Mouse (Mus musculus): Measurements from ENCODE around the gene 4933415A04Rik.

4933415A04Rik gene

DNA sequence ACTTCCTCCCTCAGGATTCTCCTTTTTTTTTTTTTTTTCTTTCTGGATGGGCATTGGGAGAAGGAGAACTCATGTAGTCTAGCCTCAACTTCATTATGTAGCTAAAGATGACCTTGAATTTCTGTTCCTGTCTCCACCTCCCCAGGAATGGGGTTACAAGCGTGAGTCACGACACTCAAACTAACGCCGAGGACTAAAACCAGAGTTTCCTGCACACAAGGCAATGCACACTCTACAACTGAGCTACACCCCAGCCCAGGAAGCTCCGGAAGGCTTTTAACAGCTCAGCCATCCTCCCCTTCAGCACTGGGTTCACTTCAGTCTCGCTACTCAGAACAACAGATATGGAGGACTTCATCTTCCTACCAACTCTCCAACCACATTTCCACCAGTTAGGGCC, 18.1 kb downstream of the 4933415A04Rik start:
- Histone ChIP-seq H3K27me3 (ENCODE audit: control insufficient read depth, insufficient read depth, low read length, poor library complexity, severe bottlenecking) (no peaks in the 10 kb centered on the region), H3K36me3 (ENCODE audit: control insufficient read depth, insufficient read depth, low read length, poor library complexity, severe bottlenecking) (no peaks in the 10 kb centered on the region)
- no peak for DNase-seq (ENCODE audit: low read depth, low spot score)

DNA sequence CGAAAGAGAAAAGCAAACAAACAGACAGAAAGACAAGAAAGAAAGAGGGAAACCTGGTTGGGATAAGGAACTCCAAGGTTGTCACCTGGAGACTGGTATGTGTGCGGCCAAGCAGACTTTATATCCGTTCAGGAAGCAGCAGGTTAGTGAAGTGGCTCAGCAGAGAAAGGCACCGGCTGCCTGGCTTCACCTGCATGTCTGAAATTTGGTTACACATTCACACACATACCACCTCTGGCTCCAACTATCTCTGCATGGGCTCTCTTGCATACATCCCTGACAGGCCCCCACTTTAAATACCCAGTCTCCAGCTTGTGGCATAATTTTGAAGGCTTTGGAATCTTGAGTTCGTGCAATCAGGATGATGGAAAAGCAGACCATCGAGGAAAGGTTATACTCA, 19.0 kb downstream of the 4933415A04Rik start:
- H3K27me3 ChIP-seq (ENCODE audit: control insufficient read depth, insufficient read depth, low read length, poor library complexity, severe bottlenecking) = no peaks in the 10 kb centered on the region
- no peak for DNase-seq (ENCODE audit: low read depth, low spot score)
- H3K36me3 ChIP-seq (ENCODE audit: control insufficient read depth, insufficient read depth, low read length, poor library complexity, severe bottlenecking) = no peaks in the 10 kb centered on the region

DNA sequence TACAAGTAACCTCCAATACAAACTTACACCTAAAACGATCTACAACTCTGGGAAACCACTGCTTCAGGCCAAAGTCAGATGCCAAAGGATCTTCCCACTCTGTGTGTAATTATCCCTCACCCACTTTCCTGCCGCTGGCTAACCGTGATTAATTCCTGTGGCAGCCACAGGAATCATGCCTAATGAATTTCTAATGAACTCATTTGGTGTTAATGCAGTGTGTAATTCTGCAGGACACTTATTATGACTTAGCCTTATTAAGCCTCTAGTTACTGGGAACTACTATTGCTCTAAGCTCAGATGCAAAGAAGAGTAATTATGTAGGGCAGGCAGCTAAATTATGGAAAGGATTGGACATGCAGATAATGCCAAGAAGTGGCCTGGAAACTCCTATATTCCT, 21.6 kb downstream of the 4933415A04Rik start:
- no peaks in the 10 kb centered on the region for H3K27me3 ChIP-seq (ENCODE audit: control insufficient read depth, insufficient read depth, low read length, poor library complexity, severe bottlenecking)
- H3K36me3 ChIP-seq (ENCODE audit: control insufficient read depth, insufficient read depth, low read length, poor library complexity, severe bottlenecking) = no peaks in the 10 kb centered on the region
- DNase-seq (ENCODE audit: low read depth, low spot score) = no peak

DNA sequence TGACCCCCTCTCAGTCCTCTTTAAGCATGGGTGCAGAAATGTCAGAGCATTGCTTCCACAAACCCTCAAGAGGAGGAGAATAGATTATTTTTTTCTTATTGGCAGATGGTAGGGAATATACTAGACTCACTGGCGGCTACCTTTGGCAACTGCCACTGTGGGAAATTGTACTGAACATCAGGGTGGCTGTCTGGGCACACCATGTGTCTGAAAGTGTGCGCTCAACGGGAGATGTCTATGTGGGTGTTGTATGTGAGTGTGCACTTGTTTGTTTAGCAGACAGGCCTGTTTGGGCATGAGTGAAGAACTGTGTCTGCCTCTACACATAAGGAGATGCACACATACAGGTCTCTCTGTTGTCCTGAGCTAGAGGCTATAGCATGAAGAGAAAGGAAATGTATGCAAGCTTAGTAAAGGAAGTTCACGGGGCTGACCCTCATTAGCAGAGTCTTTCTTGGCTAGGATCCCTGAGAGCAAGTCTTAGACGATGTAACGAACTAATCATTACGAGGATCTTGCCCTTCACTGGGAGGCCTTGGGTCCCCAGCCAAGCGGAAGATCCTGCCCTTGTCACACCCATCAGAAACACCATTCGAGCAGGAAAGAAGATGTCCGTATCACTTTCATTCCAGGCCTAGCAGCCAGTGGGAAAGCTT, 23.3 kb downstream of the 4933415A04Rik start:
- H3K27me3 ChIP-seq (ENCODE audit: control insufficient read depth, insufficient read depth, low read length, poor library complexity, severe bottlenecking) = no peaks in the 10 kb centered on the region
- no peaks in the 10 kb centered on the region for H3K36me3 ChIP-seq (ENCODE audit: control insufficient read depth, insufficient read depth, low read length, poor library complexity, severe bottlenecking)
- no peak for DNase-seq (ENCODE audit: low read depth, low spot score)

DNA sequence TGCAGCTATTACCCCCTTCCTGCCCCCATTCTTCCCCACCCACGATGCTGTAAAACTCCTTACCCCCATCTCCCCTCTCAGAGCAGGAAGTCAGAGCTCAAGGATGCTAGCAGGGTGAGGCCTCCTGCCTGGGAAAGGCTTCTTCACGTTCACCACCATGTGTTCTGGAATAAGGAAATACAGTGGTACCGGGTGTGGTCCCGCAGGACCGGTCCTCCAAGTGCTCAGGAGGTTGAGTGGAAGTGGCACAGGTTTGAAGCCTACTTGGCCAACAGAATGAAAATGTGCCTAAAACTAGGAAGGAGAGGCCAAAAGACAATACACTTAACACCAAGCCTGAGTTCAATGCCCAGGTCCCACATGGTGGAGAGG, 23.8 kb downstream of the 4933415A04Rik start:
- Histone ChIP-seq H3K36me3 (ENCODE audit: control insufficient read depth, insufficient read depth, low read length, poor library complexity, severe bottlenecking) (no peaks in the 10 kb centered on the region), H3K27me3 (ENCODE audit: control insufficient read depth, insufficient read depth, low read length, poor library complexity, severe bottlenecking) (no peaks in the 10 kb centered on the region)
- no peak for DNase-seq (ENCODE audit: low read depth, low spot score)

DNA sequence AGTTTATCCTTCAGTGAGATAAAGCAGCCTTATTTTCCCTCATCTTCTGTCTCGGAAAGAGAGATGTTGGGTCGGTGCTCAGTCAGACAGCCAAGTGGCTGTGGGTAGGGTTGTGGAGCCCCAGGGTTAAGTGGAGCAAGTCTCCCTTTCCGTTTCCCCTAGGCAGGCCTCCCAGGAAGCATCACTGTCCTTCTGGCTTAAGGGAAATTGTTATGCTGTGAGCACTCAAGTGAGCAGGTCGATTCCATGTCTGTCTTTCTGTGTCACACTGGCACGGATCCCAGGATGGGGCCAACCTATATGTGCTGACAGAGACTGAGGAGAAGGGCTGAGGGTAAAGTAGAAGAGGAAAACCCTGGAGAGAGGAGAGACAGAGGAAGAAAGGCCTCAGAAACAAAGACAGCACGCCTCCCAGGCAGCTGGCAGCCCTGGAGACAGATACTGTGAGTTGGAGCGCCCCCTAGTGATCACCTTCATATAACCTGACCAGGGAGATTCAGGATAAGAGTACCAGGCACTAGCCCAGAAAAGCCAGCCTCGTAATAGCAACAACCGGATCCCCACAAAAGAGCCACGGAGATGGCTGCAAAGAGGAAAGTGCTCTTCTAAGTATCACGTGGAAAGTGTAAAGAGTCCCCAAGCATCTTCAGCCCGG, 26.1 kb downstream of the 4933415A04Rik start:
- DNase-seq (ENCODE audit: low read depth, low spot score) = peak; percentile 65

DNA sequence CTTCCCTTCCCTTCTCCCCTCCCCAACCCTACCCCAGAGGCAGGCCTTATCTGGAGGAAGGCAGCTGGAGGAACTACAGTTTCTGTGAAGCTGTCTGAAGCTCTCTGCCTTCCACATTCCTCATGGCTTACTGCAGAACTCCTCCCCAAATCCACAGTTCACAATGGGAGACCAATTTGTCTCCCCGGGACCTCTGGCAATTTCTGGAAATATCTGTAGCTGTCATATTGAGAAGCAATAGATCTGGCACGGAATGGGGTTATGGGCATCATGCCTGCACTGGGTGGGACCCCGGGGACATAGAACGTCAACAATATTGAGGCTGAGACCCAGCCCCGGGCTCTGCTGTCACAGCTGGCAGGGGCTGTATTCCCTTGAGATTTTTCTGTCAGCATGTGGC, 31.1 kb downstream of the 4933415A04Rik start:
- DNase-seq (ENCODE audit: low read depth, low spot score) = no peak
- Histone ChIP-seq H3K36me3 (ENCODE audit: control insufficient read depth, insufficient read depth, low read length, poor library complexity, severe bottlenecking) (no peaks in the 10 kb centered on the region), H3K27me3 (ENCODE audit: control insufficient read depth, insufficient read depth, low read length, poor library complexity, severe bottlenecking) (no peaks in the 10 kb centered on the region)

More for the DNA sequence above, 26.1 kb downstream of the 4933415A04Rik start:
- H3K27me3 ChIP-seq (ENCODE audit: control insufficient read depth, insufficient read depth, low read length, poor library complexity, severe bottlenecking) = no peaks in the 10 kb centered on the region
- H3K36me3 ChIP-seq (ENCODE audit: control insufficient read depth, insufficient read depth, low read length, poor library complexity, severe bottlenecking) = no peaks in the 10 kb centered on the region

DNA sequence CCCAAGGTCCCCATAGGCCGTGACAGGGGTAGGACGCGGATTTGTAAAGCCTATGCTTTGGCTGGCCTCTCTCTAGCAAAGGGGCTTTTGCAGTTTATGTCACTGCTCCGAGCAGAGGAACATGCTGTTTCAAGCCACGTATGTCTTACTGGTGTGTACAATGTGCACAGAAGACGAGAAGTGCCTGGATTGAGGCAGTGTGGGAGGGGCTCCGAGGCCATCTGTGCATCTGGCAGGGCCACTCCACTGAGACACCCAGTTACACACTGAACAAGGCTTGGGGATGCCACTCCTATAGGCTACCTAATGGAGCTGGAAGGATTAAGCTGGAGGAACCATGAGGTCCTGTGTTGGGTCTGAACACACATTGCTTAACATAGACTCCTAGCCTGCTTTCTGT, 31.6 kb downstream of the 4933415A04Rik start:
- Histone ChIP-seq H3K27me3 (ENCODE audit: control insufficient read depth, insufficient read depth, low read length, poor library complexity, severe bottlenecking) (no peaks in the 10 kb centered on the region), H3K36me3 (ENCODE audit: control insufficient read depth, insufficient read depth, low read length, poor library complexity, severe bottlenecking) (no peaks in the 10 kb centered on the region)
- no peak for DNase-seq (ENCODE audit: low read depth, low spot score)

DNA sequence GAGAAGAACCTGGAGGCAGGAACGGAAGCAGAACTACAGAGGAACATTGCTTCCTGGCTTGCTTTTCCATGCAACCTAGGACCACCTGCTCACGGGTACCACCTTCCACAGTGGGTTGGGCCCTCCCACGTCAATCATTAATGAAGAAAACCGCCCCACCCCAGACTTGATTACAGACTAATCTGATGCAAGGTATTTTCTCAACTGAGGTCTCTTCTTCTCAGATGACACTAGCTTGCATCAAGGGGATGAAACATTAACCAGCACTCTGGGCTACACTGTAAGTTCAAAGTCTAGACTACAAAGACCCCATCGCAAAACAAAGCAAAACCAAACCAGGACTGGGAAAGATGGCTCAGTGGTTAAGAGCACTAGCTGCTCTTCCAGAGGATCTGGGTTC, 34.9 kb downstream of the 4933415A04Rik start:
- no peak for DNase-seq (ENCODE audit: low read depth, low spot score)
- Histone ChIP-seq H3K27me3 (ENCODE audit: control insufficient read depth, insufficient read depth, low read length, poor library complexity, severe bottlenecking) (no peaks in the 10 kb centered on the region), H3K36me3 (ENCODE audit: control insufficient read depth, insufficient read depth, low read length, poor library complexity, severe bottlenecking) (no peaks in the 10 kb centered on the region)

DNA sequence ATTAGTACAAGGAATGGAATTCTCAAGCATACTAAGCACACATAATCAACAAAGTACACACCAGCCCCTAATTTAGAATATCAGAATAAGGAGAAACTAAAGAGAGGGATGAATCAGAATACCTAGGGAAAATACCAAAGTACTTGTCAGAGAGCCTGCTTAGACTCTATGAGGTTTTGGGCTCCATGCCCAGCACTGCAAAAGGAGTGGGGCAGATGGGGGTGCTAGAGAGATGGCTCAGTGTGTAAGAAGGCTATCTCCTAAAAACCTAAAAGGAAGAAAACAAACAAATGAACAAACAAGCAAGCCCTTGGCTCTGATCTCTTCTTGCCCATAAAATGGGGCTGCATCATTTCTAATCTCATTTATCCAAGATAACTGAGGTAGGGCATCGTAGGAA, 37.5 kb downstream of the 4933415A04Rik start:
- no peak for DNase-seq (ENCODE audit: low read depth, low spot score)
- Histone ChIP-seq H3K27me3 (ENCODE audit: control insufficient read depth, insufficient read depth, low read length, poor library complexity, severe bottlenecking) (no peaks in the 10 kb centered on the region), H3K36me3 (ENCODE audit: control insufficient read depth, insufficient read depth, low read length, poor library complexity, severe bottlenecking) (no peaks in the 10 kb centered on the region)

DNA sequence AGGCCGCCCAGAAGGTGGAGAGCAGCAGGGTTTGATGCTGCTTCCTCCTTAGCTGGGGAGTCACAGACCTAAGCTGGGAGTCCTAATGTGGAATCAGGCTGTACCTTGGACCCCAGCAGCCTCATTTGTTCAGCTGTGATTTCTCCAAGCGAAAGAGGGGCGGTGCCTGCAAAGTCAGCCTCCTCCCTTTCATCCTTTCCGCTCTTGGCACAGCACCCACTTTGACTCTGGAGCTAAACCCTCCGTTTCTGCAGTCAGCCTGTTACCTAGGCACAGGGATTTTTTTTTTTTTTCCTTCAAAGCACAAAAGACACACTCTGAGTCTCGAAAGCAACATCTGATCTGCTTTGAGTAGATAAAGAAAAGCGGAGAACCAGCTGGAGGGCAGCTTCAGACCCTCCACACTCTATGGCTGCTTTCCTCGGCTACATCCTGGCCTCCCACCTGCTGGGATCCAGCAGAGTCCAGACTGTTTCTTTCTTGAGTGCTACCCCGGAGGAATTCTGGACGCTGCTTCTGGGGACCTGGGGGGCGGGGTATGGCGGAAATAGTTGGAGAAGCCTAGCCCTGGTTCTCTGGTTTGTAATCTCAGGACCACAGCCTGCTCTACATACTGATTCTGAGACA, 39.6 kb downstream of the 4933415A04Rik start:
- Histone ChIP-seq H3K36me3 (ENCODE audit: control insufficient read depth, insufficient read depth, low read length, poor library complexity, severe bottlenecking) (no peaks in the 10 kb centered on the region), H3K27me3 (ENCODE audit: control insufficient read depth, insufficient read depth, low read length, poor library complexity, severe bottlenecking) (no peaks in the 10 kb centered on the region)
- DNase-seq (ENCODE audit: low read depth, low spot score) = no peak

DNA sequence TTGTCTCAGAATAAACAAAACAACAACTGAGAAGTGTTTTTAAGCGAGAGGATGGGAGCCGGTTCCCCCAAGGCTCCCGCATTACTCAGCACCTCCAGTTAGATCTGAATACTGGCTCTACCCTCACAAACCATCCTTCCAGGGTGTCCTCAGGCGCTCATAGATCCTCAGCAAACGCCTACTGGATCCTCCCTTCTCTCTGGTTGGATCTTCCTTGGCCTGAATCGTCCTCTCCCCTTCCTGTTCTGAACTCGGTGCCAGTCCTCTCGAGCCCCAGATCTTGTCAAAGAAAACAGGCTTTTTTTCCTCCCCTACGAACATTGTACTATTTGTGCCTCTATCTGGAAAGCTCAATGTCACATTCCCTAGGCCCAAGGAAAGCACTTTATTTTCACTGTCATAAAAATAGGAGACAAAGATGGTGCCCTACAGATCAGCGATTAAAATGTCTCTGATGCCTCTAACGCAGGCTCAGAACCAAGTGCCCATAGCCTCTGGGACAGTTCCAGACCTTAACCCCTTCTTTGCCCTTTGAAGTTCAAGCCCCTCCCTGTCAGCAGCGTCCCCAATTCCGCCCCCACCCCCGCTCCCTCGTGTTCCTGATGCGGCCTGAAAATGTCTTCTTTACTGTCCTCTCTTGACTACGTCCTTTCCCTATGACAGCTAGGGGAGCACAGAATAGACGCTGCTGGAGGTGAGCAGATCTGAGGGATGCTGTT, 40.2 kb downstream of the 4933415A04Rik start:
- DNase-seq (ENCODE audit: low read depth, low spot score) = no peak
- Histone ChIP-seq H3K27me3 (ENCODE audit: control insufficient read depth, insufficient read depth, low read length, poor library complexity, severe bottlenecking) (no peaks in the 10 kb centered on the region), H3K36me3 (ENCODE audit: control insufficient read depth, insufficient read depth, low read length, poor library complexity, severe bottlenecking) (no peaks in the 10 kb centered on the region)

DNA sequence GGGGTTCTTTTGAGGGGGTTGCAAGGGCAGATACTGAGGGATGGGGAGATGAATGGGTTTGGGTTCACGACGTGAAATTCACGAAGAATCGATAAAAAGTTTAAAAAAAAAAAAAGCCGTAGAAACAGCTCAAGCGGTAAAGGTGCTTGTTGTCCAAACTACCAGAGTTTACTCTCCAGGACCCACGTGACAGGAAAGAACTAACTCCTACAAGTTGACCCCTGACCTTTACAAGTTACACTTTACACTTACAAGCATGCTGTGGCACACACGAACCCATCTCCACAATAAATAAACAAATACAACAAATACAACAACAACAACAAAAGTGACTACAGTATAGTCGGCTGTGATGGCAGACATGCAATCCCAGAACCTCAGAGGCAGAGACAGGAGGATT, 44.8 kb downstream of the 4933415A04Rik start:
- H3K36me3 ChIP-seq (ENCODE audit: control insufficient read depth, insufficient read depth, low read length, poor library complexity, severe bottlenecking) = no peaks in the 10 kb centered on the region
- no peaks in the 10 kb centered on the region for H3K27me3 ChIP-seq (ENCODE audit: control insufficient read depth, insufficient read depth, low read length, poor library complexity, severe bottlenecking)
- no peak for DNase-seq (ENCODE audit: low read depth, low spot score)

DNA sequence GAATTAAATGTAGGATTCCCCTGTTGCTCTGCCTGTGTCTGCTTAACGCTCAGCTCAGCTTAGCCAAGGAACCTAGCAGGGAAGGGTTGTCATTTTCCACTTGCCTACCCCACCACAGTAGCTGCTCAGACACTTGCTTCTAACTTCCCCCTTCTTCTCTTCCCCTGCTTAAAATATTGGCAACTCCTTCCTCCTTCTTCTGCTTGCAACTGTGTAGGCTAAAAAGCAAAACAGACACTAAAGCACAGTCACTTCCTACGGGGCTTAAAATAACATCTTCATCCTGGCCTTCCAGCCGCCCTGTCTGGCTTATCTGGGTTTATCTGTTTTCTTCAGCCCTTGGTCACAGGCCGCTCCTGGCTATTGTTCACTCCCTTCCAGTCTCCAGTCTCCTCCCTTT, 45.7 kb downstream of the 4933415A04Rik start:
- Histone ChIP-seq H3K36me3 (ENCODE audit: control insufficient read depth, insufficient read depth, low read length, poor library complexity, severe bottlenecking) (no peaks in the 10 kb centered on the region), H3K27me3 (ENCODE audit: control insufficient read depth, insufficient read depth, low read length, poor library complexity, severe bottlenecking) (no peaks in the 10 kb centered on the region)
- DNase-seq (ENCODE audit: low read depth, low spot score) = no peak

DNA sequence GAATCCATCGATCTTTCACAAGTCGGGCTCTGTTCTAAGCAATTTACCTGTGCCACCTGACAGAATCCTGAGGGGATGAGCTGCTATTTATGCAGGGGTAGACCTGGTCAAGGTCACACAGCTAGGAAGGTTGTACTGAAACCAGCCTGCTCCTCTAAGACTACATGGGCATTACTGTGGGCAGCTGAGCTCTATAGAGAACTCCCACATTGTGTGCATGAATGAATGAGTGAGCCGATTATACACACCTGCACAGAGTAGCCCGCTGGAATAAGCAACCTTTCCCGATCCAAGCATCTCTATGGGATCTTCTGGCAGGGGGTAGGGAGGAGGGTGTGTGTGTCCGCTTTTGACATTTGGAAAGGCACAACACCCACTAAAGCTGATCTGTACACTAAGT, 46.3 kb downstream of the 4933415A04Rik start:
- H3K27me3 ChIP-seq (ENCODE audit: control insufficient read depth, insufficient read depth, low read length, poor library complexity, severe bottlenecking) = no peaks in the 10 kb centered on the region
- H3K36me3 ChIP-seq (ENCODE audit: control insufficient read depth, insufficient read depth, low read length, poor library complexity, severe bottlenecking) = no peaks in the 10 kb centered on the region
- no peak for DNase-seq (ENCODE audit: low read depth, low spot score)
